Mouse (Mus musculus) liver, adult 2 months (tissue): ENCODE data around the gene Kyat1.
"Not testable (repeated sequence)": the region's sequence is repeated elsewhere in the genome, so short reads cannot be mapped to it uniquely, and the experiment has no call there.

Experiments
- CTCF ChIP-seq: fragments of 200-500 bp; IDR thresholded peaks from 2 replicates; pipeline ENCODE4 v1.5.1; 2011; ENCODE audit warnings: low read depth, low read length, control low read depth
- POLR2A ChIP-seq: fragments of 200-500 bp; IDR thresholded peaks from 2 replicates; pipeline ENCODE4 v1.6.1; 2011; ENCODE audit warnings: low read length, control low read depth; ENCODE audit not compliant: insufficient read depth; ENCODE audit errors: extremely low read depth

- not testable (repeated sequence) for TF ChIP-seq CTCF, POLR2A
Measured at GRCm38 (mm10) chr2:30178711-30179110, 26.9 kb downstream of the Kyat1 start.
